25 mouse cellular contexts compared by ENCODE assay signal in the genomic region with DNA sequence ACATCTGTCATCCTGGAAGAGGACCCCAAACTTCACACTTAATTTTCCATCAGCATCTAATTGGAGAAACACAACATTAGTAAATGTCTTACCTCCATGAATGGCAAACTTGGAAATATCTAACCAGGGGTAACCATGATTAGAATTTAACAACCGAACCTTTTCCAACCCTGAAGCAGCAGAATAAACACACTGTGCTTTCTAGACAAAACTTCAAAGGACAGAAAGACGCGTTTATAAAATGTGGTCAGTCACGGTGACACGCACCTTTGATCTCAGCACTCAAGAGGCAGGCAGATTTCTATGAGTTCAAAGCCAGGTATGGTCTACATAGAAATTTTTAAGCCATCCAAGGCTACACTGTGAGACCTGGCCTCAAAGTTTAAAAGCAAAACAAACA. TPM values are rescaled to one million over a fixed set of nuclear protein-coding genes. Genes with fewer than 3 reads are reported as not detected.
DNase-seq lines count a peak whose midpoint lies in the region; ATAC-seq and TF ChIP-seq lines count a peak whose summit lies in the region.
"Had no signal": no experiment of that assay in that cellular context is flagged by ENCODE, and none has a peak within 500 bp of the region (broad histone marks: within the 10 kb centered on the region; RNA-seq: fewer than 3 reads in every experiment).

No protein-coding gene starts in this region.

- no peaks in the 10 kb centered on the region for H3K36me3 ChIP-seq in kidney, adult 2 months (ENCODE audit: control insufficient read depth, insufficient read depth, low read length)

- H3K27me3 ChIP-seq in kidney, adult 2 months (replicated peaks; ENCODE audit: control insufficient read depth, insufficient read depth, low read length), result no peaks in the 10 kb centered on the region
- H3K27me3 ChIP-seq: CH12.LX; embryonic facial prominence, embryonic 13.5 days; embryonic facial prominence, embryonic 15.5 days; forebrain, embryonic 12.5 days; Patski had no signal

- peak; percentile 41 for DNase-seq in kidney, adult 2 months
- DNase-seq in kidney, adult 8-10 months, result no peak
- peak; percentile 21 for DNase-seq in CD4-positive helper T cell, adult 2 months (ENCODE audit: low read depth, low spot score)
- peak; percentile 23 for DNase-seq in T-cell, adult 2 months (ENCODE audit: low spot score)
- no peak for DNase-seq in embryo, embryonic 10.5 days (ENCODE audit: low spot score)
- DNase-seq: adrenal gland, adult 2 months; adrenal gland, postnatal 10 days; adrenal gland, postnatal 25 days; cerebellum, adult 11-12 months; cerebellum, adult 2 months; cerebellum, adult 9-10 months; cerebellum, postnatal 10 days; cerebellum, postnatal 25 days; embryo, embryonic 11 days had no signal

- ATAC-seq in cerebellum, adult (ENCODE audit: insufficient number of reproducible peaks, low FRiP score, low TSS enrichment), result no peak
- ATAC-seq: CD4-positive, CD25-positive, alpha-beta regulatory T cell, adult 4 months; forebrain, embryonic 14.5 days; forebrain, embryonic 16.5 days; Patski had no signal

- H3K27ac ChIP-seq in kidney, adult 2 months (ENCODE audit: insufficient read depth, low read depth, low read length), result no peak overlapping the region
- H3K27ac ChIP-seq: embryonic facial prominence, embryonic 13.5 days; embryonic facial prominence, embryonic 15.5 days; forebrain, embryonic 10.5 days; forebrain, embryonic 12.5 days had no signal

- 35% methylated on average over 5 of the region's 5 CpGs for WGBS in kidney, adult 2 months

- H3K4me1 ChIP-seq in kidney, adult 2 months (ENCODE audit: control insufficient read depth, insufficient read depth, low read length), result no peaks in the 10 kb centered on the region; the same call in 1 of the 2 replicates
- H3K4me1 ChIP-seq: embryonic facial prominence, embryonic 13.5 days; embryonic facial prominence, embryonic 15.5 days; forebrain, embryonic 12.5 days had no signal

- no peak for TF ChIP-seq POLR2A in kidney, adult 2 months (IDR thresholded peaks at IDR 0.05; ENCODE audit: low read depth, low read length)

- H3K4me3 ChIP-seq in kidney, adult 2 months (ENCODE audit: insufficient read depth, low read depth, low read length), result no peak overlapping the region
- H3K4me3 ChIP-seq: embryonic facial prominence, embryonic 13.5 days; embryonic facial prominence, embryonic 15.5 days; erythroblast, embryonic 14.5 days; forebrain, embryonic 10.5 days; forebrain, embryonic 12.5 days had no signal

- no peak for TF ChIP-seq CTCF in kidney, adult 2 months (conservative IDR thresholded peaks at IDR 0.05; ENCODE audit: insufficient read depth, insufficient read length, low read depth, low read length)

RNA-seq across cellular contexts. Expression of gene Abracl, which starts 11.3 kb away (rescaled TPM):
- 12.3 and 15.3 TPM in 2 replicates for polyA plus RNA-seq in kidney, adult 2 months (2012; rRNA removed)

RNA-seq across cellular contexts. Expression of gene Reps1, which starts 43.9 kb away (rescaled TPM):
- polyA plus RNA-seq in kidney, adult 2 months (2012; rRNA removed), result 31.8 and 39.3 TPM in 2 replicates

Comparison
In these comparisons a context has a peak if more than half of its experiments do, and no peak if none do; other contexts are left out.
1. DNase-seq: peak in kidney, adult 2 months (single experiment), CD4-positive helper T cell, adult 2 months (single experiment) and T-cell, adult 2 months (single experiment); none in kidney, adult 8-10 months (0 of 2) and embryo, embryonic 10.5 days (single experiment).